Mouse (Mus musculus) heart, embryonic 10.5 days (tissue): ENCODE results near the gene Otor. TPM values are rescaled to one million over a fixed set of nuclear protein-coding genes. Genes with fewer than 3 reads are reported as not detected.

Source experiments
- DNase-seq: peaks from one replicate; pipeline ENCODE4 v3.0.0-alpha.2; 2017; ENCODE audit warnings: low spot score
- H3K27ac ChIP-seq: fragments of 300-500 bp; sonication (generic); 2 replicates; pipeline ENCODE4 v1.5.1; 2016; ENCODE audit warnings: mild to moderate bottlenecking
- H3K27me3 ChIP-seq: fragments of 300-500 bp; sonication (generic); 2 replicates; pipeline ENCODE4 v1.6.1; 2016; ENCODE audit warnings: mild to moderate bottlenecking; ENCODE audit not compliant: poor library complexity, insufficient read depth, severe bottlenecking
- H3K36me3 ChIP-seq: fragments of 300-500 bp; sonication (generic); 2 replicates; pipeline ENCODE4 v1.6.1; 2016; ENCODE audit warnings: mild to moderate bottlenecking, moderate library complexity
- H3K4me1 ChIP-seq: fragments of 300-500 bp; sonication (generic); 2 replicates; pipeline ENCODE4 v1.6.1; 2016; ENCODE audit warnings: mild to moderate bottlenecking
- H3K4me3 ChIP-seq: fragments of 300-500 bp; sonication (generic); 2 replicates; pipeline ENCODE4 v1.5.1; 2016; ENCODE audit warnings: mild to moderate bottlenecking, moderate library complexity
- H3K9me3 ChIP-seq: fragments of 300-500 bp; sonication (generic); 2 replicates; pipeline ENCODE4 v1.6.1; 2016; ENCODE audit warnings: mild to moderate bottlenecking, moderate library complexity
- WGBS: fragments of 180-500 bp; shearing (Covaris S2); methylation state at CpG from one replicate; pipeline ENCODE4 v1.1.7; 2016; 5-methylcytosine and 5-hydroxymethylcytosine counted together
- polyA plus RNA-seq: library from polyadenylated mRNA; unstranded; fragments of >200 nt; fragmentation: Nextera tagmentation; extraction: Ambion mirVana; gene quantifications from 2 replicates; pipeline ENCODE4 v1.2.1, GENCODE M21; 2016

Gene Otor
- polyA plus RNA-seq, 1 experiment from 2014 or later, result 0.51 TPM

DNA sequence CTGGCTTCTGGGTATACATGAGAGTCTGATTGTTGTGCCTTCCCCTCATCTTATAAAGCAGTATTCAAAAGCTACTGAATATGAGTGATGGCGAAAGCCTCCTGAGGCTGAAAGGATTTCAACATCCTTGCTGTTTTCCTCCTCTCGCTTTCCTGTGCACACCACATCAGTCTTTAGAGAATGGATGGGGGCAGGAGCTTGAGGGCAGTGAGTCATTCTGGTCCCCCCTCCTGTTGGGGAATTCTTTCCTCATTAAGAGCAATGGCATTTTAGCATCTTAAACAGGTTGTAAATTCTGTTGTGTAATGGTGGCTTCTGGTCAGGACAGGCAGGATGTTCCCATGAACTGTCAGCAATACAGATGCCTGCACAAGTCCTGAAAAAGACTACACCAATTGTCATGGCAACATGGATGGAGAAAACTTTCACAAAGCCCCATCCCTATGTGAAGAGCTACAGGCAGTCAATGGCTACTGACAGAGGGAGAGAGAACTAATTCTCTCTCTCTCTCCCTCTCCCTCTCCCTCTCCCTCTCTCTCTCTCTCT is 6.7 kb downstream of the Otor start:
- DNase-seq, result no peak
- no peaks in the 10 kb centered on the region; the same call in 1 of the 2 replicates for H3K4me1 ChIP-seq
- WGBS, result 74% methylated on average over 2 of the region's 2 CpGs
- no peaks in the 10 kb centered on the region for H3K27me3 ChIP-seq
- no peak overlapping the region for H3K27ac ChIP-seq
- H3K9me3 ChIP-seq, result no peaks in the 10 kb centered on the region
- no peaks in the 10 kb centered on the region for H3K36me3 ChIP-seq
- no peak overlapping the region for H3K4me3 ChIP-seq

DNA sequence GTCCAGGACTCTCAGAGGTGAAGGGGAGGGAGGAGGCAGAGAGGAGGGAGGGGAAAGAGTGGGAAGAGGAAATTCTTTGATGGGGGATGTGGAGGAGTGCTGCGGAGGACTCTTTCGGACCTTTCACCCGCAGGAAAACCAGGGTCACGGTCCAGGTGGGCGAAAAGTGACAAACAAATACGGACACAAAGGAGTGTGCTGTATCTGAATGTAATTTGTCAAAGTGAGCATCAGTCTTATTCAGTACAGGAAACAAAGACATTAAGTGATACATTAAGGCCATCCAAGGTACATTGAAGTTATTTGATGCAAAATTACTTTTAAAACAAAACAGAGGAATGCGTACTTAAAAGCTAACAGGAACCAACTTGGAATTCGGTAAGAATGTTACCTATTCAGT is 11.6 kb downstream of the Otor start:
- WGBS, result 74% methylated on average over 8 of the region's 8 CpGs
- Histone ChIP-seq H3K9me3 (no peaks in the 10 kb centered on the region), H3K4me1 (no peaks in the 10 kb centered on the region; the same call in 1 of the 2 replicates), H3K27ac (no peak overlapping the region), H3K27me3 (no peaks in the 10 kb centered on the region), H3K4me3 (no peak overlapping the region), H3K36me3 (no peaks in the 10 kb centered on the region)
- no peak for DNase-seq

DNA sequence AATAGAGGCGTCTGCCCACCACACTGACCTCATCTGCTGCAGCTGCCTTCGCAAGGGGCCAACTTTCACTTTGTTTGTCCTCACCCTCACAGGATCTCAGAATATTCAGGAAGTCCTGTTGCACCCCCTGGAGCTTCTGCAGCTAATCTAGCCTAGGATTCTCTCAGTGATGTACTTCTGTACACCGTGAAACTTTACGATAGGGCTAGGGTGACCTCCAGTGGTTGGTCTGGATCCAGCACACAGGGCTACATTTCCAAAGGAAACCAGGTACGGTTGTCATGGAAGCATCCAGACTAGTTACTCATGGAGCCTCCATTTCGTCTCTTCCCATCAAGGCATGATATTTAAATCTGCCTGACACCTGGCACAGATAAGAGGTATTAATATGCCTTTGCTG is 15.5 kb downstream of the Otor start:
- no peak overlapping the region for H3K27ac ChIP-seq
- no peaks in the 10 kb centered on the region for H3K9me3 ChIP-seq
- no peaks in the 10 kb centered on the region for H3K36me3 ChIP-seq
- 37% methylated on average over 6 of the region's 6 CpGs for WGBS
- peak; percentile 78 for DNase-seq
- no peak overlapping the region for H3K4me3 ChIP-seq
- no peaks in the 10 kb centered on the region for H3K27me3 ChIP-seq
- no peaks in the 10 kb centered on the region for H3K4me1 ChIP-seq

DNA sequence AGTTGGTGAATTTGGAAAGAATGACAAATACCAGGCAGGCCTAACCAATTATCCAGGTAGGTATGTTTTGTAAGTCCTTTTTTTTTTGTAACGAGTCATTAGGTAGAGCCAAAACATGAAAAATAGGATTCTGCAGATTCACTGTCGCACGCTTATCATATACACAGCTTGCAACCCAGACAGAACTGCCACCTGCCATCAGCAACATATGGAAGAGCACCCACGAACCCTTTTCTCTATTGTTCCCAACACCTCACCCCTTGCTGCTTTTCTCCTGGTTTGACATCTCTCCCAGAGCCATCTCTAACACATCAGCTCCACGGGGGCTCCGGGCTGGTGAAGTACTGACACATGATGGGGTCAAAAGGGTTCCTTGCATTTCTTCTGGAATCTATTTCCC is 16.5 kb downstream of the Otor start:
- Histone ChIP-seq H3K27me3 (no peaks in the 10 kb centered on the region), H3K4me3 (no peak overlapping the region), H3K4me1 (no peaks in the 10 kb centered on the region), H3K27ac (no peak overlapping the region), H3K9me3 (no peaks in the 10 kb centered on the region), H3K36me3 (no peaks in the 10 kb centered on the region)
- no peak for DNase-seq
- 61% methylated on average over 6 of the region's 6 CpGs for WGBS

DNA sequence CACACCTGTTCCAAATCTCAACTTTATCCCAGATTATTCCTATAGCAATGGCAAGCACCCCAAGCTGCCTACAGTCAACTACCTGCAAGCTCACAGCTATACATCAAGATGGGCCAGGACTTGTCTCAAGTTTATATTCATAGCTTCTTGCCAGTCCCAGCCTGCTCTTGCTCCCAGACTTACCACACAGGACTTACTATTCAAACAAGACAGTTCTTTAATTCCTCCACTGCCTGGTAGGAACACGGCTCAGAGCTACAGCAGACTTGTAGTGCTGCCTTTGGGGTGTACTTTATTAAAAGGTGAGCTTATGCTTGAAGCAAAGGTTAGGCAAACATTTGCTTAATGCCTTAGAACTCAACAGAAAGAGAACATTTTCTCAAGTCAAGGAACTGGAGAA is 18.9 kb downstream of the Otor start:
- H3K4me3 ChIP-seq, result no peak overlapping the region
- WGBS, result 76% methylated on average over 1 of the region's 1 CpGs

DNA sequence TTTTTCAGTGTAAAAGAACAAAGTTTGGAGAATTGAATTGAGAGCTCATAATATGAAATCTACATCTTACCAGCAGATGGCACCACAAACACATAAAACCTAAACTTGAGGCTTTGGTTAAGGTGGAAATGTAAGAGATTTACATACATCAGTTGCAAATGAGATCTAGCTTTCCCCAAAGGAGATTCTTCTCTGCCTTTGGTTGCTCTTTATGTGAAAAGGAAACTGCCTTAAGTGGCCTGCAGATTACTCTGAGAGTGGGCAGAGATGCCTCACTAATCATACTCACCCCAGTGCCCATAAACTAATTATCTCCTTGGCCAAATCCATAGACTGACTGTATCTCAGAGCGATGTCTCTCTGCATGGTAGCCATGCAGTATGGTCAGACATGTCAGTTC is 35.6 kb downstream of the Otor start:
- H3K27me3 ChIP-seq, result no peaks in the 10 kb centered on the region
- H3K9me3 ChIP-seq, result no peaks in the 10 kb centered on the region
- no peaks in the 10 kb centered on the region for H3K36me3 ChIP-seq
- H3K27ac ChIP-seq, result no peak overlapping the region
- 88% methylated on average over 1 of the region's 1 CpGs for WGBS
- DNase-seq, result no peak
- no peak overlapping the region for H3K4me3 ChIP-seq
- no peaks in the 10 kb centered on the region for H3K4me1 ChIP-seq

More for the DNA sequence above, 18.9 kb downstream of the Otor start:
- no peaks in the 10 kb centered on the region for H3K36me3 ChIP-seq
- DNase-seq, result no peak
- no peaks in the 10 kb centered on the region for H3K4me1 ChIP-seq
- no peak overlapping the region for H3K27ac ChIP-seq
- H3K9me3 ChIP-seq, result no peaks in the 10 kb centered on the region
- no peaks in the 10 kb centered on the region for H3K27me3 ChIP-seq

DNA sequence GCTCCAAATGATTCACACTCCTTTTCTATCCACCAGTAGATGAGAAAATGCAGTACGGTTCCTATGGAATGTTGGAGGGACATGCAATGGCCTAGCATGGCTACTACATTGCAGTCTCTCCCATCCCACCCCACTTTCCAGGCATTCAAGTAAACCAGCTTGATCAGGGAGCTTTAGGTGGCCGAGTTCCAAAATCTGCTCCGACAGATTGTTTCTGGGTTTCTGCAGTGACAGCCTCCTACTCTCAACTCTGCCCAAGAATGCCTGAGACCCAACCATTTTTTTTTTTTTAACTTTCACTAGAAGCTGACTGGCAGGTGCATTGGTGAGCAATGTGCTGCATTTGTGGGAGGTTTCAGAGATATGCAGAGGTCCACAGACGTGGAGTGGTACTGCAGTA is 36.4 kb downstream of the Otor start:
- Histone ChIP-seq H3K36me3 (no peaks in the 10 kb centered on the region), H3K4me3 (no peak overlapping the region), H3K4me1 (no peaks in the 10 kb centered on the region), H3K9me3 (no peaks in the 10 kb centered on the region), H3K27ac (no peak overlapping the region), H3K27me3 (no peaks in the 10 kb centered on the region)
- 70% methylated on average over 4 of the region's 4 CpGs for WGBS
- no peak for DNase-seq

DNA sequence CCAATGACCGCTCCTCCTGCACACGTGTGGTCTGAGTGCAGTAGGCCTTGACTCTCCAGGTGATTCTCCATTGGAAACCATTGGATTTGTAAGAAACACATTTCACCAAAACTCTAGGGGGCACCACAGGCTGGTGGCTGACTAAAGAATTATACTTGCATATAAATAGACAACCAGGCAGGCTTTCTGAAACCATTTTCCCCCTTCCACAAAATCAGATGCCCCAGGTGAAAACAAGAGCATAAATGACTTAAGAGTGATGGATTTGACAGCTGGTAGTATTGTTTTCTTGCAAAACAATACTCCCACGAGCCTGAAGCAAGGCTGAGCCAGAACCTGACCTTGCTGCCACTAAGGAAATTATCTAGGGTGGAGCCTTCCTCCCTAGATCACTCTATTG is 39.2 kb downstream of the Otor start:
- DNase-seq, result no peak
- WGBS, result 59% methylated on average over 3 of the region's 3 CpGs

DNA sequence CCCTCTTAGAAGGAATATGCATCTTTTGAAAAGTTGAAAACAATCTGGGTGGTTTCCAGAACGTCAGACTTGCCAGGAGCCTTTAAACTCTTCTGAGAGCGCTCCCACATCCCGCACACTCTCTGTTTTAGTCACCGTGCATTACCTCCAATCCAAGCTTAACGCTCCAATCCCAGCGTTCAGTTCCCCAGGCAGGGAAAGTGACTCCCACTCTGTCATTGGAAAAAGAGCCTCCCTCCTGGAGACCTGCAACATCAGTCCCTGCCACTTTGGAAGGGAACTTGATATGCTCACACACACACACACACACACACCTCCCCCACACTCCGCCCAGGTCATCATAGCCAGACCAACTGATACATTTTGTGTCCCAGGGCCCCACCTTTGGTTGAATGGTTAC is 39.9 kb downstream of the Otor start:
- Histone ChIP-seq H3K4me1 (no peaks in the 10 kb centered on the region), H3K4me3 (no peak overlapping the region), H3K27ac (no peak overlapping the region), H3K27me3 (no peaks in the 10 kb centered on the region), H3K9me3 (no peaks in the 10 kb centered on the region), H3K36me3 (no peaks in the 10 kb centered on the region)
- 84% methylated on average over 7 of the region's 7 CpGs for WGBS
- DNase-seq, result no peak

More for the DNA sequence above, 39.2 kb downstream of the Otor start:
- no peaks in the 10 kb centered on the region for H3K36me3 ChIP-seq
- no peaks in the 10 kb centered on the region for H3K9me3 ChIP-seq
- no peaks in the 10 kb centered on the region for H3K4me1 ChIP-seq
- no peak overlapping the region for H3K27ac ChIP-seq
- H3K27me3 ChIP-seq, result no peaks in the 10 kb centered on the region
- no peak overlapping the region for H3K4me3 ChIP-seq

DNA sequence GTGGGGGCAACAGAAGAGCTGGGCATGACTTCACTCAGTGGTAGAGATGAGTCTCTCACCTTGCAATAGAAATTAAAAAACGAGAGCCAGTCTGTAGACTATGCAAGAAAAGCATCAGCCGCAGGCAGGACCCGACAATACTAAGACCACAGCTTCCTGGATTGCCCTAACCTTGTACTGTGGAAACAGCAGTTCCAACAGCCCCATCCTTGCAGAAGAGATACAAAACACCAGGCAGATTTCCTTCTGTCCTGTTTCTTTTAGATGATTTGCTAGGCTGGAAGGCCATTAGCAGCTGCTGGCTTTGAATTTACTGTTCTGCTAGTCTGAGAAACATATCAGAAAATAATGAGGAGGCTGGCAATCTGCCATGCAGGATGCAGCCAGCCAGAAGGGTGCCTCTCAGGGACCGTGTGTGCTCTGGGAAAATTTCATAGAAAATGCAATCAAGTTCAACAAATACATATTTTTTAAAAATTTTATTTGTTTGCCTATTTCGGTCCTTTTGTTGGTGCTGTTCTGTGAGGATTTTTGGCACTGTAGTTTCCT is 52.9 kb downstream of the Otor start:
- Histone ChIP-seq H3K27ac (no peak overlapping the region), H3K4me3 (no peak overlapping the region), H3K36me3 (no peaks in the 10 kb centered on the region), H3K9me3 (no peaks in the 10 kb centered on the region), H3K27me3 (no peaks in the 10 kb centered on the region), H3K4me1 (no peaks in the 10 kb centered on the region)
- DNase-seq, result no peak
- 63% methylated on average over 5 of the region's 5 CpGs for WGBS

Other genes with a start within 250 kb of the Otor start
- 9.6 and 10.9 TPM in 2 replicates for gene Kif16b, start 176.9 kb upstream of the Otor start, polyA plus RNA-seq
- 46.8 and 63.3 TPM in 2 replicates for gene Snrpb2, start 15.4 kb upstream of the Otor start, polyA plus RNA-seq